Mouse (Mus musculus): ENCODE measurements around the gene Spata48. TPM values are rescaled to one million over a fixed set of nuclear protein-coding genes. Genes with fewer than 3 reads are reported as not detected.

Gene Spata48
- 1.9 and 3.5 TPM in 2 replicates for polyA plus RNA-seq (2016; fragmentation: Nextera tagmentation; extraction: Ambion mirVana)

- peak within 1 kb of the TSS; percentile 61 for H3K9ac ChIP-seq
Observed at GRCm38 (mm10) chr11:11461635-11462560, at the start of gene Spata48, which contains the start of gene Zpbp. Gene Spata48 (plus strand): TSS chr11:11462094. Gene Zpbp (minus strand): TSS chr11:11462408.

GRCm38 (mm10) chr11:11414188-11414587 lies 47.7 kb upstream of the Spata48 start:
- Histone ChIP-seq H3K9me3 (replicated peaks) (no peaks in the 10 kb centered on the region), H3K27me3 (no peaks in the 10 kb centered on the region), H3K4me1 (no peaks in the 10 kb centered on the region), H3K4me2 (replicated peaks) (no peak overlapping the region), H3K27ac (no peak overlapping the region), H3K36me3 (no peaks in the 10 kb centered on the region), H3K9ac (no peak overlapping the region), H3K4me3 (no peak overlapping the region)
- no peak for ATAC-seq (ENCODE audit: low FRiP score)
- WGBS, result 86% methylated on average over 5 of the region's 5 CpGs

More at GRCm38 (mm10) chr11:11461635-11462560, at the start of gene Spata48, which contains the start of gene Zpbp:
- H3K27me3 ChIP-seq, result no peaks in the 10 kb centered on the region
- H3K27ac ChIP-seq, result peak within 1 kb of the TSS; percentile 80
- H3K4me1 ChIP-seq, result peaks cover 3% of the 10 kb centered on the region; the same call in 1 of the 2 replicates
- H3K4me2 ChIP-seq (replicated peaks), result peak within 1 kb of the TSS; percentile 71
- peak; percentile 98 for ATAC-seq (ENCODE audit: low FRiP score)
- no peaks in the 10 kb centered on the region for H3K9me3 ChIP-seq (replicated peaks)
- WGBS, result 3% methylated on average over 66 of the region's 66 CpGs
- peak within 1 kb of the TSS; percentile 73 for H3K4me3 ChIP-seq
- no peaks in the 10 kb centered on the region for H3K36me3 ChIP-seq

GRCm38 (mm10) chr11:11417356-11417755 lies 44.5 kb upstream of the Spata48 start:
- H3K9ac ChIP-seq, result no peak overlapping the region
- H3K36me3 ChIP-seq, result no peaks in the 10 kb centered on the region
- H3K27ac ChIP-seq, result no peak overlapping the region
- H3K4me3 ChIP-seq, result no peak overlapping the region
- no peaks in the 10 kb centered on the region for H3K4me1 ChIP-seq
- no peaks in the 10 kb centered on the region for H3K9me3 ChIP-seq (replicated peaks)
- 84% methylated on average over 2 of the region's 2 CpGs for WGBS
- no peak for ATAC-seq (ENCODE audit: low FRiP score)
- no peaks in the 10 kb centered on the region for H3K27me3 ChIP-seq
- H3K4me2 ChIP-seq (replicated peaks), result no peak overlapping the region

- ATAC-seq (ENCODE audit: low FRiP score), result no peak
- no peak overlapping the region for H3K4me2 ChIP-seq (replicated peaks)
- H3K4me1 ChIP-seq, result no peaks in the 10 kb centered on the region
- H3K9ac ChIP-seq, result no peak overlapping the region
- no peaks in the 10 kb centered on the region for H3K9me3 ChIP-seq (replicated peaks)
- 38% methylated on average over 2 of the region's 2 CpGs for WGBS
- no peaks in the 10 kb centered on the region for H3K36me3 ChIP-seq
- no peak overlapping the region for H3K27ac ChIP-seq
- H3K4me3 ChIP-seq, result no peak overlapping the region
- H3K27me3 ChIP-seq, result no peaks in the 10 kb centered on the region
Observed at GRCm38 (mm10) chr11:11455037-11455436, 6.9 kb upstream of the Spata48 start.

GRCm38 (mm10) chr11:11462561-11462890 lies 632 bp downstream of the Spata48 start:
- Histone ChIP-seq H3K36me3 (no peaks in the 10 kb centered on the region), H3K27me3 (no peaks in the 10 kb centered on the region), H3K27ac (no peak overlapping the region), H3K4me1 (peaks cover 3% of the 10 kb centered on the region; the same call in 1 of the 2 replicates), H3K4me2 (replicated peaks) (peak overlapping the region; percentile 71), H3K9me3 (replicated peaks) (no peaks in the 10 kb centered on the region), H3K9ac (peak overlapping the region; percentile 61), H3K4me3 (peak overlapping the region; percentile 73)
- 83% methylated on average over 5 of the region's 5 CpGs for WGBS
- no peak for ATAC-seq (ENCODE audit: low FRiP score)

- no peaks in the 10 kb centered on the region for H3K4me1 ChIP-seq
- H3K27ac ChIP-seq, result no peak overlapping the region
- no peaks in the 10 kb centered on the region for H3K36me3 ChIP-seq
- no peak overlapping the region for H3K9ac ChIP-seq
- ATAC-seq (ENCODE audit: low FRiP score), result no peak
- no peaks in the 10 kb centered on the region for H3K27me3 ChIP-seq
- H3K4me3 ChIP-seq, result no peak overlapping the region
- H3K4me2 ChIP-seq (replicated peaks), result no peak overlapping the region
- H3K9me3 ChIP-seq (replicated peaks), result no peaks in the 10 kb centered on the region
Observed at GRCm38 (mm10) chr11:11468924-11469323, 7.0 kb downstream of the Spata48 start.

- WGBS, result 62% methylated on average over 8 of the region's 8 CpGs
- Histone ChIP-seq H3K9ac (no peak overlapping the region), H3K4me1 (no peaks in the 10 kb centered on the region), H3K27ac (no peak overlapping the region), H3K36me3 (no peaks in the 10 kb centered on the region), H3K4me3 (no peak overlapping the region), H3K9me3 (replicated peaks) (no peaks in the 10 kb centered on the region), H3K27me3 (no peaks in the 10 kb centered on the region), H3K4me2 (replicated peaks) (no peak overlapping the region)
- ATAC-seq (ENCODE audit: low FRiP score), result no peak
Observed at GRCm38 (mm10) chr11:11484378-11484777, 22.5 kb downstream of the Spata48 start.

- no peaks in the 10 kb centered on the region for H3K36me3 ChIP-seq
- WGBS, result 68% methylated on average over 5 of the region's 5 CpGs
- H3K4me3 ChIP-seq, result no peak overlapping the region
- ATAC-seq (ENCODE audit: low FRiP score), result no peak
- H3K4me2 ChIP-seq (replicated peaks), result no peak overlapping the region
- no peaks in the 10 kb centered on the region for H3K4me1 ChIP-seq
- no peaks in the 10 kb centered on the region for H3K9me3 ChIP-seq (replicated peaks)
- no peak overlapping the region for H3K9ac ChIP-seq
- no peak overlapping the region for H3K27ac ChIP-seq
- H3K27me3 ChIP-seq, result no peaks in the 10 kb centered on the region
Observed at GRCm38 (mm10) chr11:11492044-11492443, 30.1 kb downstream of the Spata48 start.

GRCm38 (mm10) chr11:11495697-11496096 lies 33.8 kb downstream of the Spata48 start:
- H3K4me1 ChIP-seq, result no peaks in the 10 kb centered on the region
- no peaks in the 10 kb centered on the region for H3K9me3 ChIP-seq (replicated peaks)
- no peak overlapping the region for H3K4me3 ChIP-seq
- H3K27ac ChIP-seq, result no peak overlapping the region
- ATAC-seq (ENCODE audit: low FRiP score), result no peak
- H3K9ac ChIP-seq, result no peak overlapping the region
- 88% methylated on average over 2 of the region's 2 CpGs for WGBS
- H3K4me2 ChIP-seq (replicated peaks), result no peak overlapping the region
- H3K27me3 ChIP-seq, result no peaks in the 10 kb centered on the region
- H3K36me3 ChIP-seq, result no peaks in the 10 kb centered on the region

- no peak overlapping the region for H3K27ac ChIP-seq
- no peak overlapping the region for H3K4me2 ChIP-seq (replicated peaks)
- H3K9me3 ChIP-seq (replicated peaks), result no peaks in the 10 kb centered on the region
- H3K9ac ChIP-seq, result no peak overlapping the region
- no peaks in the 10 kb centered on the region for H3K36me3 ChIP-seq
- no peak overlapping the region for H3K4me3 ChIP-seq
- WGBS, result 23% methylated on average over 10 of the region's 10 CpGs
- no peak for ATAC-seq (ENCODE audit: low FRiP score)
- H3K27me3 ChIP-seq, result no peaks in the 10 kb centered on the region
- H3K4me1 ChIP-seq, result no peaks in the 10 kb centered on the region
Observed at GRCm38 (mm10) chr11:11499944-11500343, 38.0 kb downstream of the Spata48 start.

- H3K9ac ChIP-seq, result no peak overlapping the region
- WGBS, result 76% methylated on average over 2 of the region's 2 CpGs
- H3K4me1 ChIP-seq, result no peaks in the 10 kb centered on the region
- H3K4me2 ChIP-seq (replicated peaks), result no peak overlapping the region
- no peaks in the 10 kb centered on the region for H3K36me3 ChIP-seq
- H3K27ac ChIP-seq, result no peak overlapping the region
- ATAC-seq (ENCODE audit: low FRiP score), result no peak
- H3K9me3 ChIP-seq (replicated peaks), result no peaks in the 10 kb centered on the region
- no peak overlapping the region for H3K4me3 ChIP-seq
- no peaks in the 10 kb centered on the region for H3K27me3 ChIP-seq
Observed at GRCm38 (mm10) chr11:11506187-11506586, 44.3 kb downstream of the Spata48 start.

- 63% methylated on average over 2 of the region's 2 CpGs for WGBS
- Histone ChIP-seq H3K9me3 (replicated peaks) (no peaks in the 10 kb centered on the region), H3K9ac (no peak overlapping the region), H3K4me1 (no peaks in the 10 kb centered on the region), H3K27ac (no peak overlapping the region), H3K4me3 (no peak overlapping the region), H3K27me3 (no peaks in the 10 kb centered on the region), H3K36me3 (no peaks in the 10 kb centered on the region), H3K4me2 (replicated peaks) (no peak overlapping the region)
- ATAC-seq (ENCODE audit: low FRiP score), result no peak
Observed at GRCm38 (mm10) chr11:11509413-11509812, 47.5 kb downstream of the Spata48 start.

- Histone ChIP-seq H3K4me2 (replicated peaks) (no peak overlapping the region), H3K4me3 (no peak overlapping the region), H3K9me3 (replicated peaks) (no peaks in the 10 kb centered on the region), H3K27ac (no peak overlapping the region), H3K9ac (no peak overlapping the region), H3K27me3 (no peaks in the 10 kb centered on the region), H3K4me1 (no peaks in the 10 kb centered on the region), H3K36me3 (no peaks in the 10 kb centered on the region)
- WGBS, result 43% methylated on average over 2 of the region's 2 CpGs
- ATAC-seq (ENCODE audit: low FRiP score), result no peak
Observed at GRCm38 (mm10) chr11:11512056-11512455, 50.2 kb downstream of the Spata48 start.

All from hindbrain, embryonic 12.5 days (tissue).